Mouse (Mus musculus): ENCODE results near the gene Mttp. TPM values are rescaled to one million over a fixed set of nuclear protein-coding genes. Genes with fewer than 3 reads are reported as not detected.

Gene Mttp
- polyA plus RNA-seq, 1 experiment: 0.02 TPM

GRCm38 (mm10) chr3:138065930-138066329, 78.8 kb downstream of the Mttp start:
- Histone ChIP-seq H3K36me3 (ENCODE audit: control insufficient read depth) (no peaks in the 10 kb centered on the region), H3K4me1 (ENCODE audit: control insufficient read depth) (no peaks in the 10 kb centered on the region), H3K27me3 (ENCODE audit: control insufficient read depth) (no peaks in the 10 kb centered on the region), H3K4me3 (replicated peaks) (no peak overlapping the region), H3K9me3 (ENCODE audit: control insufficient read depth, low read length) (no peaks in the 10 kb centered on the region)
- TF ChIP-seq TAL1 (IDR thresholded peaks at IDR 0.05; ENCODE audit: low read length): no peak
- TF ChIP-seq GATA1 (IDR thresholded peaks at IDR 0.05; ENCODE audit: low read length): no peak

GRCm38 (mm10) chr3:138064732-138065645, 79.8 kb downstream of the Mttp start, which contains the start of gene 1110002E22Rik:
Gene 1110002E22Rik, plus strand, starts transcription at chr3:138065052.
- no peaks in the 10 kb centered on the region for H3K27me3 ChIP-seq (ENCODE audit: control insufficient read depth)
- no peak within 1 kb of the TSS for H3K4me3 ChIP-seq (replicated peaks)
- H3K36me3 ChIP-seq (ENCODE audit: control insufficient read depth): no peaks in the 10 kb centered on the region
- TF ChIP-seq TAL1 (IDR thresholded peaks at IDR 0.05; ENCODE audit: low read length): no peak
- no peak for TF ChIP-seq GATA1 (IDR thresholded peaks at IDR 0.05; ENCODE audit: low read length)
- H3K9me3 ChIP-seq (ENCODE audit: control insufficient read depth, low read length): no peaks in the 10 kb centered on the region
- no peaks in the 10 kb centered on the region for H3K4me1 ChIP-seq (ENCODE audit: control insufficient read depth)

DNA sequence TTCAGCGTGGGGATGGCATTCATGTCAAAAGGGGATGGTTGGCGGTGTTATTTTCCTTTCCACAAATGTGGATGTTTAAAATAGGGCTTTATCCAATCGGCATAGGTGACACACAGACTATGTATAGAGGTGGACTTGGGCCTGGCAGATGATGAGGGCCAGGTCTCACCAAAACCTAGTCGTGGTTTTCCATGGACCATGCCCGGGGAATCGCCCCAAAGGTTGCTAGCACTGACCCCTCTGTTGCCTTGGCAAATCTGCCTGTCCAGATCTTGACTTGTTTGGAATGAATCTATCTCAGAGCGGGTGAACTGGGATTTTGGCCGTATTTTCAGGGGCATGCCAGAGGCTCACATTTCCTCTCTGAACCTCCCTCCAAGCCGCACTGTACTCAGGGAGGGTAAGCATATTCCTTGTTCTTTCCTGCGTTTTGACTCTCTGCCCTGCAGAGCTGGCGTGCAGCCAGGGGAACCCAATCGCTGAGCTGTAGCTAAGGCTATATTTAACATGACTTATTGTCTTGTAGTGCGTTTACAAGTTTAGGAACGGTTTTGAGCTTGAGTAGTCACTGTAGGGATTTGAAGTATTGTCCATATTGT, 80.9 kb downstream of the Mttp start:
- H3K36me3 ChIP-seq (ENCODE audit: control insufficient read depth): no peaks in the 10 kb centered on the region
- H3K4me3 ChIP-seq (replicated peaks): no peak overlapping the region
- H3K9me3 ChIP-seq (ENCODE audit: control insufficient read depth, low read length): no peaks in the 10 kb centered on the region
- no peaks in the 10 kb centered on the region for H3K27me3 ChIP-seq (ENCODE audit: control insufficient read depth)
- no peak for TF ChIP-seq TAL1 (IDR thresholded peaks at IDR 0.05; ENCODE audit: low read length)
- TF ChIP-seq GATA1 (IDR thresholded peaks at IDR 0.05; ENCODE audit: low read length): no peak
- H3K4me1 ChIP-seq (ENCODE audit: control insufficient read depth): no peaks in the 10 kb centered on the region

DNA sequence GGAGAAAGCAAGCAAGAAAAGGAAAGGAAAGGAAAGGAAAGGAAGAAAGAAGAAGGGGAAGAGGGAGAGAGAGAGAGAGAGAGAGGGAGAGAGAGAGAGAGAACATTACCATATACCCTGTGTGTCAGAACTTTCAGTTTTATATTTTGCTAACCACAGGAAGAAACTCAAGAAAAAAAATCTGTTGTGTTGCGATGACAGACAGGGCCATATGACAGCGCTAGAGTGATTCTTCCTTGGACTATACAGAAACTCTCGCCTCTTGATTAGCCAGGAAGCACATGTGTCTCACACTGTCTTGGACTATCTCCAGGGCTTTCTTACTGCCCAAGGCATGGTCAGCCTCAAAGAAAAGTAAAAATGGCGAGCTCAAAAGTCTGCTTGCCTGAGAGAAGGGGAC, 82.1 kb downstream of the Mttp start:
- H3K27me3 ChIP-seq (ENCODE audit: control insufficient read depth): no peaks in the 10 kb centered on the region
- TF ChIP-seq TAL1 (IDR thresholded peaks at IDR 0.05; ENCODE audit: low read length) (no peak), GATA1 (IDR thresholded peaks at IDR 0.05; ENCODE audit: low read length) (no peak)
- H3K9me3 ChIP-seq (ENCODE audit: control insufficient read depth, low read length): no peaks in the 10 kb centered on the region
- H3K4me1 ChIP-seq (ENCODE audit: control insufficient read depth): no peaks in the 10 kb centered on the region
- no peaks in the 10 kb centered on the region for H3K36me3 ChIP-seq (ENCODE audit: control insufficient read depth)
- H3K4me3 ChIP-seq (replicated peaks): no peak overlapping the region

- H3K4me1 ChIP-seq (ENCODE audit: control insufficient read depth): no peaks in the 10 kb centered on the region
- TF ChIP-seq TAL1 (IDR thresholded peaks at IDR 0.05; ENCODE audit: low read length) (no peak), GATA1 (IDR thresholded peaks at IDR 0.05; ENCODE audit: low read length) (no peak)
- H3K4me3 ChIP-seq (replicated peaks): no peak overlapping the region
- no peaks in the 10 kb centered on the region for H3K9me3 ChIP-seq (ENCODE audit: control insufficient read depth, low read length)
- no peaks in the 10 kb centered on the region for H3K36me3 ChIP-seq (ENCODE audit: control insufficient read depth)
- no peaks in the 10 kb centered on the region for H3K27me3 ChIP-seq (ENCODE audit: control insufficient read depth)
Observed at GRCm38 (mm10) chr3:138061205-138061911, 83.4 kb downstream of the Mttp start.

DNA sequence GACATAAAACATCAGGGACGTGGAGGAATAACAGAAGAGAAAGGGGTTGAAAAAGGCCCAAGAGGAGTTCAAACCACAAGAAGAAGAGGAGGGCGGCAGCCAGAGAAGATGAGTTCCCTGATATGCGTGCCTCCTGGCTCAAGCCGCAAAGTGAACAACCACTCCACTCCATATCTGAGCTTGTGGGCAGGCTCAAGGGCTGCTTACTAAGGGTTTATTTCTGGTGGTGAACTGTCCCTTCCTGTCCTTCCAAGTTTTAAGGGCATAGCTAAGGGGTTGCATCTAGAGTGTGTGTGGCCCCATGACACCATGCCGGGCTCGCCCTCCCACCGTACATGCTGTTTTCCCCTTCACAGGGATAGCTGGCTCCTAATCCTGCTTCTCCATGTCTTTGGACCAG, 84.3 kb downstream of the Mttp start:
- no peaks in the 10 kb centered on the region for H3K27me3 ChIP-seq (ENCODE audit: control insufficient read depth)
- no peak for TF ChIP-seq GATA1 (IDR thresholded peaks at IDR 0.05; ENCODE audit: low read length)
- no peak for TF ChIP-seq TAL1 (IDR thresholded peaks at IDR 0.05; ENCODE audit: low read length)
- H3K36me3 ChIP-seq (ENCODE audit: control insufficient read depth): no peaks in the 10 kb centered on the region
- H3K9me3 ChIP-seq (ENCODE audit: control insufficient read depth, low read length): no peaks in the 10 kb centered on the region
- no peaks in the 10 kb centered on the region for H3K4me1 ChIP-seq (ENCODE audit: control insufficient read depth)
- no peak overlapping the region for H3K4me3 ChIP-seq (replicated peaks)

GRCm38 (mm10) chr3:138058226-138058625, 86.5 kb downstream of the Mttp start:
- H3K4me3 ChIP-seq (replicated peaks): no peak overlapping the region
- H3K4me1 ChIP-seq (ENCODE audit: control insufficient read depth): no peaks in the 10 kb centered on the region
- no peaks in the 10 kb centered on the region for H3K27me3 ChIP-seq (ENCODE audit: control insufficient read depth)
- H3K36me3 ChIP-seq (ENCODE audit: control insufficient read depth): no peaks in the 10 kb centered on the region
- H3K9me3 ChIP-seq (ENCODE audit: control insufficient read depth, low read length): no peaks in the 10 kb centered on the region
- TF ChIP-seq GATA1 (IDR thresholded peaks at IDR 0.05; ENCODE audit: low read length) (no peak), TAL1 (IDR thresholded peaks at IDR 0.05; ENCODE audit: low read length) (no peak)

DNA sequence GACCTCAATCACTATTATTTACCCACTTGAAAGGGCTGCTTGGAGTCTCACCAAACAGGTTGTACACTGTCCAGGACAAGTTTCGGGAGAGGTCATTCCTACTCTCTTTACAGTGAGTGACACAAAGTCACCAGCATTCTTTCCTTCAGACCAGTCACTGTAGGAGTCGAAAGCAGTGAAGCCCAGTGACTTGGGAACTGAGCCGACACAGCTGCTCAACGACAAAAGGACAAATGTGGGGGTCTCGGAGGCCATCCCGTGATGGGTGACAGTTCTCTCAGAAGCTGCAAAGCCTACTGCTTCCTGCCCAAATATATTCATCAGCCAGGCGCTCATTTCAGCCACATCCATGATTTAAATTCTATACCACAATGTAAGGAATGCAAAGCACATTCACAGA, 87.8 kb downstream of the Mttp start:
- TF ChIP-seq GATA1 (IDR thresholded peaks at IDR 0.05; ENCODE audit: low read length): no peak
- TF ChIP-seq TAL1 (IDR thresholded peaks at IDR 0.05; ENCODE audit: low read length): no peak
- no peaks in the 10 kb centered on the region for H3K27me3 ChIP-seq (ENCODE audit: control insufficient read depth)
- H3K4me3 ChIP-seq (replicated peaks): no peak overlapping the region
- no peaks in the 10 kb centered on the region for H3K36me3 ChIP-seq (ENCODE audit: control insufficient read depth)
- no peaks in the 10 kb centered on the region for H3K9me3 ChIP-seq (ENCODE audit: control insufficient read depth, low read length)
- H3K4me1 ChIP-seq (ENCODE audit: control insufficient read depth): no peaks in the 10 kb centered on the region

- Histone ChIP-seq H3K4me3 (replicated peaks) (no peak overlapping the region), H3K9me3 (ENCODE audit: control insufficient read depth, low read length) (no peaks in the 10 kb centered on the region), H3K27me3 (ENCODE audit: control insufficient read depth) (no peaks in the 10 kb centered on the region), H3K4me1 (ENCODE audit: control insufficient read depth) (no peaks in the 10 kb centered on the region), H3K36me3 (ENCODE audit: control insufficient read depth) (no peaks in the 10 kb centered on the region)
- TF ChIP-seq TAL1 (IDR thresholded peaks at IDR 0.05; ENCODE audit: low read length): no peak
- no peak for TF ChIP-seq GATA1 (IDR thresholded peaks at IDR 0.05; ENCODE audit: low read length)
Observed at GRCm38 (mm10) chr3:138053969-138054368, 90.8 kb downstream of the Mttp start.
